Mouse (Mus musculus) stomach, embryonic 14.5 days (tissue): ENCODE results near the gene Hmgb2. TPM values are rescaled to one million over a fixed set of nuclear protein-coding genes. Genes with fewer than 3 reads are reported as not detected.
"Not testable (repeated sequence)": the region's sequence is repeated elsewhere in the genome, so short reads cannot be mapped to it uniquely, and the experiment has no call there.

Experiments
- ATAC-seq: fragments of 200-750 bp; cut with Nextera tagmentation; 2 replicates; pipeline ENCODE4 v1.8.0; 2017; ENCODE audit warnings: low read depth, moderate TSS enrichment; ENCODE audit not compliant: insufficient number of reproducible peaks, insufficient read depth, low FRiP score
- H3K27ac ChIP-seq: fragments of 300-500 bp; sonication (generic); 2 replicates; pipeline ENCODE4 v1.5.1; 2014; ENCODE audit warnings: mild to moderate bottlenecking, low read length, moderate library complexity, mixed read lengths
- H3K27me3 ChIP-seq: fragments of 300-500 bp; sonication (generic); 2 replicates; pipeline ENCODE4 v1.6.1; 2014; ENCODE audit warnings: low read length, control low read depth, mixed read lengths; ENCODE audit not compliant: control insufficient read depth, insufficient read depth
- H3K36me3 ChIP-seq: fragments of 300-500 bp; sonication (generic); 2 replicates; pipeline ENCODE4 v1.6.1; 2014; ENCODE audit warnings: mild to moderate bottlenecking, control low read depth, low read length, moderate library complexity, mixed read lengths; ENCODE audit not compliant: control insufficient read depth, insufficient read depth
- H3K4me1 ChIP-seq: fragments of 300-500 bp; sonication (generic); 2 replicates; pipeline ENCODE4 v1.6.1; 2014; ENCODE audit warnings: low read length, control low read depth, mixed read lengths; ENCODE audit not compliant: control insufficient read depth, insufficient read depth
- H3K4me2 ChIP-seq: fragments of 300-500 bp; sonication (generic); replicated peaks from 2 replicates; pipeline ENCODE4 v1.6.1; 2014; ENCODE audit warnings: low read depth, low read length, control low read depth
- H3K4me3 ChIP-seq: fragments of 300-500 bp; sonication (generic); 2 replicates; pipeline ENCODE4 v1.5.1; 2014; ENCODE audit warnings: low read depth, low read length, control low read depth
- H3K9ac ChIP-seq: fragments of 300-500 bp; sonication (generic); replicated peaks from 2 replicates; pipeline ENCODE4 v1.6.1; 2014; ENCODE audit warnings: low read depth, mild to moderate bottlenecking, control low read depth, low read length, moderate library complexity, mixed read lengths
- H3K9me3 ChIP-seq: fragments of 300-500 bp; sonication (generic); 2 replicates; pipeline ENCODE4 v1.6.1; 2016; ENCODE audit warnings: low read depth, low read length, control low read depth; ENCODE audit not compliant: control insufficient read depth
- WGBS: fragments of 180-500 bp; shearing (Covaris S2); extraction: QIAGEN DNeasy Blood & Tissue Kit; methylation state at CpG from one replicate; pipeline ENCODE4 v1.1.7; 2014; 5-methylcytosine and 5-hydroxymethylcytosine counted together
- polyA plus RNA-seq: library from polyadenylated mRNA; unstranded; fragments of >200 nt; fragmentation: Nextera tagmentation; extraction: Ambion mirVana; gene quantifications from 2 replicates; pipeline ENCODE4 v1.2.1, GENCODE M21; 2014

Hmgb2 gene
- polyA plus RNA-seq, 1 experiment from 2014 or later = 360 TPM

GRCm38 (mm10) chr8:57516685-57517084 is 5.0 kb downstream of the Hmgb2 start:
- not testable (repeated sequence) for H3K27ac ChIP-seq, H3K4me2 ChIP-seq, H3K4me3 ChIP-seq, ATAC-seq, H3K9ac ChIP-seq, H3K9me3 ChIP-seq, H3K4me1 ChIP-seq, H3K27me3 ChIP-seq
- 91% methylated on average over 4 of the region's 5 CpGs for WGBS
- H3K36me3 ChIP-seq = peaks cover 21% of the 10 kb centered on the region

GRCm38 (mm10) chr8:57517723-57518122 is 6.0 kb downstream of the Hmgb2 start:
- no peak for ATAC-seq
- 88% methylated on average over 3 of the region's 3 CpGs for WGBS

GRCm38 (mm10) chr8:57520186-57520786 is 8.6 kb downstream of the Hmgb2 start:
- H3K36me3 ChIP-seq = peaks cover 12% of the 10 kb centered on the region
- H3K27me3 ChIP-seq = no peaks in the 10 kb centered on the region
- H3K4me2 ChIP-seq = no peak overlapping the region
- no peaks in the 10 kb centered on the region for H3K4me1 ChIP-seq
- 81% methylated on average over 12 of the region's 12 CpGs for WGBS
- H3K4me3 ChIP-seq = no peak overlapping the region
- no peak overlapping the region for H3K9ac ChIP-seq
- no peak overlapping the region for H3K27ac ChIP-seq
- no peaks in the 10 kb centered on the region for H3K9me3 ChIP-seq
- no peak for ATAC-seq

More at GRCm38 (mm10) chr8:57517723-57518122, 6.0 kb downstream of the Hmgb2 start:
- Histone ChIP-seq H3K36me3 (peaks cover 21% of the 10 kb centered on the region), H3K27ac (no peak overlapping the region), H3K9me3 (no peaks in the 10 kb centered on the region), H3K9ac (no peak overlapping the region), H3K4me2 (no peak overlapping the region), H3K4me3 (no peak overlapping the region), H3K27me3 (no peaks in the 10 kb centered on the region), H3K4me1 (no peaks in the 10 kb centered on the region; the same call in 1 of the 2 replicates)

- Histone ChIP-seq H3K4me3 (no peak overlapping the region), H3K9ac (no peak overlapping the region), H3K27me3 (no peaks in the 10 kb centered on the region), H3K27ac (no peak overlapping the region), H3K4me2 (no peak overlapping the region), H3K9me3 (no peaks in the 10 kb centered on the region), H3K36me3 (peaks cover 3% of the 10 kb centered on the region; the same call in 1 of the 2 replicates), H3K4me1 (peaks cover 3% of the 10 kb centered on the region; the same call in 1 of the 2 replicates)
- no peak for ATAC-seq
- 94% methylated on average over 1 of the region's 1 CpGs for WGBS
These were observed 16.3 kb downstream of the Hmgb2 start for GRCm38 (mm10) chr8:57528036-57528435.

- H3K36me3 ChIP-seq = peaks cover 3% of the 10 kb centered on the region; the same call in 1 of the 2 replicates
- 0 out of 2 replicates have a peak overlapping the region, but pooled peaks have one; percentile 18 for H3K9ac ChIP-seq
- peak; percentile 42; the same call in 1 of the 2 replicates for ATAC-seq
- H3K9me3 ChIP-seq = no peaks in the 10 kb centered on the region
- H3K4me1 ChIP-seq = peaks cover 3% of the 10 kb centered on the region; the same call in 1 of the 2 replicates
- H3K27ac ChIP-seq = peak overlapping the region; percentile 36; the same call in 1 of the 2 replicates
- no peaks in the 10 kb centered on the region for H3K27me3 ChIP-seq
- H3K4me2 ChIP-seq = peak overlapping the region; percentile 18; the same call in 1 of the 2 replicates
- 80% methylated on average over 13 of the region's 13 CpGs for WGBS
- H3K4me3 ChIP-seq = no peak overlapping the region
These were observed 18.5 kb downstream of the Hmgb2 start for GRCm38 (mm10) chr8:57530238-57530637.

GRCm38 (mm10) chr8:57530666-57531349 is 19.1 kb downstream of the Hmgb2 start:
- Histone ChIP-seq H3K9me3 (no peaks in the 10 kb centered on the region), H3K4me2 (peak overlapping the region; percentile 18; the same call in 1 of the 2 replicates), H3K27ac (peak overlapping the region; percentile 36; the same call in 1 of the 2 replicates), H3K4me1 (peaks cover 3% of the 10 kb centered on the region; the same call in 1 of the 2 replicates), H3K36me3 (no peaks in the 10 kb centered on the region), H3K9ac (0 out of 2 replicates have a peak overlapping the region, but pooled peaks have one; percentile 18), H3K27me3 (no peaks in the 10 kb centered on the region), H3K4me3 (no peak overlapping the region)
- WGBS = 26% methylated on average over 15 of the region's 15 CpGs
- ATAC-seq = peak; percentile 56

GRCm38 (mm10) chr8:57532223-57532622 is 20.5 kb downstream of the Hmgb2 start:
- Histone ChIP-seq H3K9me3 (no peaks in the 10 kb centered on the region), H3K9ac (no peak overlapping the region), H3K4me2 (no peak overlapping the region), H3K27ac (no peak overlapping the region), H3K36me3 (peaks cover 4% of the 10 kb centered on the region; the same call in 1 of the 2 replicates), H3K4me3 (no peak overlapping the region), H3K27me3 (no peaks in the 10 kb centered on the region), H3K4me1 (peaks cover 3% of the 10 kb centered on the region; the same call in 1 of the 2 replicates)
- ATAC-seq = no peak
- WGBS = 60% methylated on average over 2 of the region's 2 CpGs

- Histone ChIP-seq H3K27ac (no peak overlapping the region), H3K4me3 (no peak overlapping the region), H3K4me2 (no peak overlapping the region), H3K9me3 (no peaks in the 10 kb centered on the region), H3K4me1 (peaks cover 3% of the 10 kb centered on the region; the same call in 1 of the 2 replicates), H3K9ac (no peak overlapping the region), H3K27me3 (no peaks in the 10 kb centered on the region), H3K36me3 (peaks cover 4% of the 10 kb centered on the region; the same call in 1 of the 2 replicates)
- WGBS = 96% methylated on average over 4 of the region's 4 CpGs
- ATAC-seq = no peak
These were observed 21.4 kb downstream of the Hmgb2 start for GRCm38 (mm10) chr8:57533106-57533505.
